Mouse (Mus musculus) kidney, postnatal 25 days (tissue): ENCODE results near the gene Ptprn2.

Source experiments
- DNase-seq, 2 experiments: peaks; one replicate each; pipeline ENCODE4 v3.0.0; 2021; ENCODE audit warnings: mixed read lengths in 2 of 2

Ptprn2 gene

DNA sequence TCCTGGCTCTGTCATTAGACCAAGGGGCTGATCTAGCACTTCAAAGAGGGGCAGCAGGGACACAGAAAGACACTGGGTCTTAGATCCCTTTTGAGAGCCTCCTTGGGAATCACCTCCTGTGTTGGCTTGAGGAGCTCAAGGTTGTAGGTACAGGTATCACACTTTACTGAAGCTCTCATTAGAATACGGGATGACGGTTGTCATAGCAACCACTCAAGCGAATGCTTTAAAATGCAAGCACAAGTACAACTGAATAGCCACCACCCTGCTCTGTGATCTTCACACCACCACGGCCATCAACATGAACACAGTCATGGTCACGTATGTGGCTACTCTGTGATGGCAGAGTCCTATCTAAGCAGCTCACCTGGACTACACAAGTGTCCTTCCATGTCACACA, 789.1 kb downstream of the Ptprn2 start:
- no peak for DNase-seq

- DNase-seq: no peak
These were observed 795.3 kb downstream of the Ptprn2 start for GRCm38 (mm10) chr12:117280790-117281189.

DNA sequence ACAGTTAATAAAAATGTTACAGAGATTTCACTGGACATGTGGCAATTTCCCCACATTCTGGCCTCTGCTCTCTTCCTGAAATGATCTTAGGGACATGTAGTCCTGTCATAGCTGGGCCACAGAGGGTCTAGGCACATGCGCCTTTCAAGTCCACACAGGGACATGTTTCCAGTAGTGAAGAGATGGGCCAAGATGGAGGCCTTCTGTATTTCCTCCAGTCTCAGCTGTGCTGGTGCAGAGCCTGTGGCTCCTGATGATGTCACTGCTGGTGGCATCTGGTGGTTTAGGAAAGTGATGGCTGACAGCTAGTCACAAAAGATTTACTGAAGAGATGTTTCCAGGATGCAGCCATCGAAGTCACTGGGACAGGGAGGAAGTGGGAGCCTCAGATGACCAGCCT, 797.1 kb downstream of the Ptprn2 start:
- DNase-seq: no peak

DNA sequence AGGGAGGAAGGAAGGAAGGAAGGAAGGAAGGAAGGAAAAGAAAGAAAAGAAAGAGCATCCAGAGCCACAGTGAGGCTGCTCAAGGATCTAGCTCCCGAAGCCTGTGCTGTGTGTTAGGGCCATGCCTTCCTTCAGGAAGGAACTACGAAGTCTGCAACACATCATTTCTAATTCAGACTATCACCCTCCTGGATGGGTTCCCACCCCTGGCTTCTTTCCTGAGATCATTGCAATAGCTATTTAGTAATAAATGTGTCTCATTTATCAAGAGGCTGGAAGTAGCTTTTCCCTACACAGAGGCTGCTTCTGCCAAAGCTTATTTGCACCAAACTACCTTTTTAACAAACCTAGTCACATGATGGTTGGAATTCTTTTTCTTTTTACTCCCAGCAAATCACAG, 801.9 kb downstream of the Ptprn2 start:
- no peak for DNase-seq

- DNase-seq: no peak
These were observed 806.4 kb downstream of the Ptprn2 start for GRCm38 (mm10) chr12:117291943-117292342.

GRCm38 (mm10) chr12:117296792-117297191, 811.3 kb downstream of the Ptprn2 start:
- DNase-seq: no peak

- no peak for DNase-seq
These were observed 813.6 kb downstream of the Ptprn2 start for GRCm38 (mm10) chr12:117299084-117299483.

DNA sequence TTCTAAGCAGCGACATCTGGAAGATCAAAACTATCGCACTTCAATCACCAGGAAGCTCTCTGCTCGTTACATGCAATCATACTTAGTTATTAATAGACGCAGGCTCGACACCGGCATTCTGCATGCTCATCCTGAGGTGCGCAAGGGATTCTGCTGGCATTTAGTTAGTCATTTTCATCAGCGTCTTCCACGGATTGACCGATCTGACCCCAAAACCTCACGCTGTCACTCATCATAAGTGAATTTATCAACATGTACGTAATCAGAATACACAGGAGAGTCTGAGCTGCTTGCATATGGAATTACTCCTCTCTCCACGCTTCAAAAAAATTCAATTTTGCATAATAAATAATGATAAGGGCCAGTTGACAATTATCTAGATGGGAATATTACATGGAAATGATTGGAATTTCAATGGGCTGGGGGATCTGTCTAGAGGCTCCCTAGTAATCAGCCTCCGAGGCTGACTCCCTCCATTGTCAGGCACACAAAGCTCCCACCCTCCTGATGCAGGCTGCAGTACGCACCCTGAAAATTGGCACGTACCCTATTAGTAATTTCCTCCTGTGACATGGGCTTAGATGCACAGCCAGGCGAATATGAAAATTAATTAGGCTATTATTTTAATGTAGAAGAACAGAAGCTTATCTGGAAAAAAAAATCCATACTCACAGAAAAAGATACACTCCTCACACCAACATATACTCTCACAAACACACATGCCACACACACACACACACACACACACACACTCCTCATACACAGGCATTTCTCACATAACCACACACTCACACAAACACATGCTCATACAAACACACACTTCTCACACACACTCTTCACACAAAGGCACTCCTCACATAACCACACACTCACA, 819.5 kb downstream of the Ptprn2 start:
- DNase-seq: no peak

GRCm38 (mm10) chr12:117305625-117306105, 820.1 kb downstream of the Ptprn2 start:
- DNase-seq: no peak

DNA sequence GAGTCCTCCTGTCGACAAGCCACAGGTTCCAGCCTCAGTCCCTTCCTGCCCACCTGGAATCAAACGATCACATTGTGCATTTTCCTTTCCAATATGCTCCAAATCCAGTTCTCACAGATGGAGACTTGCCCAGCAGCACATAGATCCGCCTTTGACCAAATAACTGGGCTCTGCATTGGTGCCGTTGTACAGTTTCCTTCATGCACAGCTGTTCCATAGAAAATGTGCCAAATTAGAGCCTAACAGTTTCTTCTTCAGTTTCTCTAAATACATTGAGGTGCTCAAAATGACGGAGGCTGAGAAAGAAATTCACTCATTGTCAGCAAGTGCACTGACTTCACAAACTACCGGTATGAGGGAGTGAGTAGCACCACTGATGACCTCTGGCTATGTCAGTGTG, 826.6 kb downstream of the Ptprn2 start:
- no peak for DNase-seq

DNA sequence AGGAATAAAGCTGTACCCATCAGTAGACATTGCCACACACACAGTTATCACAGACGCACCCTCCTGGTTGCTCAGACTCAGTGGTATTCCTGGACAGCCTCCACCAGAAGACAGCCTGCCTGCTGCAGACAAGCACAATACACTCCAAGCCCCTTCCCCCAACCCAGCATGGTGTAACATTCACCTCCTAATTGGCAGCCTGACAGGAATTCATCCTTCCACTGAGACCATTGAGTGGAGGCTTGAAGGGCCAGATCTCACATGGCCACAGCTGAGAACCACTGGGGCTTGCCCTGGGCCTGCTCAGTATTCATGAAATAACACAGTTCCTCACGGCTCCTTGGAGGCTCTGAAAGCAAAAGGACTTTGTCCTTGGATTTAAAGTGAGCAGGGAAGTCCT, 829.5 kb downstream of the Ptprn2 start:
- no peak for DNase-seq

DNA sequence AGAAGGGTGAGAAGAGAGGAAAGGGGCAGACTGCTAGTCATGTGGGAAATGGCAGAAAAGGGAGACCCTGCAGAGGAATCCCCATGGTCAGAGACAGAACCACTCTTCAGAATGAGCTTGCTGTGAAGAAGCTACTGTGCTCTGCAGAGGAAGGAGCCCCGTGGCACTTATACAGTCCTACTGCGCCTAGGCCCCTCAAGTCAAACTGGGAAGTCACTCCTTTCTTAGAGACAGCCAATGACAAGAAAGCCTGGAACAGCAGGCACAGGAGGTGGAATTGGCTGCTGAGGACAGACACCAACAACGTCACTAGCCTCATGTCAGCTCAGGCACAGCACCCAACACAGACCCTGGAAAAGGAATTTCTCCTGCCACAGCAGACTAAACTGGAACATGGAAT, 830.1 kb downstream of the Ptprn2 start:
- DNase-seq: no peak

- DNase-seq: no peak
These were observed 832.7 kb downstream of the Ptprn2 start for GRCm38 (mm10) chr12:117318229-117318628.

DNA sequence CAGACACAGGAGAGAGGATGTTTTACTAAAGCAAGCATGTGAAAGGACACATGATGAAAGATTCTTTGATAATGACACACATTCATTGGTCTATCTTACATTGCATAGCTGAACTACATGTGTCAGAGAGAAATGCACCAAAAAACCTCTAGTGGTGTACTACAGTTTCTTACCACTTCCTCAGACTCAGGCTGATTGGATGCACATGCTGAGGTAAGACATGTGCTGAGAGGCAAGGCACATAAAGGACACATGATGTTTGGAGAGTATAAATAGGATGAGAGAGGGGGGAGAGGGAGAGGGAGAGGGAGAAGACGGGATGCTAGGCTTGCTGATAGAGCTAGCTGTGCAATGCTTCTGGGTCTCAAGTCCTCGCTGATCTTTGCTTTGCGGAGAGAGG, 837.5 kb downstream of the Ptprn2 start:
- DNase-seq: no peak
